Mouse (Mus musculus) hematopoietic multipotent progenitor cell, adult 10-12 weeks (in vitro differentiated cells): ENCODE results near the gene AC192777.2. TPM values are rescaled to one million over a fixed set of nuclear protein-coding genes. Genes with fewer than 3 reads are reported as not detected.

Experiments
- polyA plus RNA-seq: library from polyadenylated mRNA; stranded (reverse); fragments of >175 nt; gene quantifications from 2 replicates; pipeline ENCODE4 v1.2.3, GENCODE M21; 2012; ENCODE audit warnings: low replicate concordance

AC192777.2 gene
- polyA plus RNA-seq: not detected in 2 replicates

DNA sequence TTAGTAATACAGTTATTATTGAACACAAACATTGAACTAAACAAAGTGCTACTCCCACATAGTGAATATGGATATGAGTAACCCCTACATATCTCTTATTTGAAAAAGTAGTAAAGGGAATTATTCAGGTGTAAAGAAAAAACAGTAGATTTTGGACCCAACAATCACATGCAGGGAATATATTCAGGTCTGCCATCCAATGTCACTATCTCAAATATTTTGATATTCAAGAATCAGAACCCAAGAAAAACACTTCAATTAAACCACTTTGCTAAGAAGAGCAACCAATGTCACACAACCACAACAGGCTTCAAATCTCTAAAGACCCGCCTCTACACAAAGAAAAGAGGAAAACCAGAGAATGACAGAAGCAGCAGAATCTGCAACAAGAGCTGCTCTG is at the start of gene AC192777.2:
AC192777.2 (plus strand) TSS at position 301 of the 400 bp plus-strand sequence.

Other genes with a start within 250 kb of the AC192777.2 start
- gene Esp38, start 144.9 kb upstream of the AC192777.2 start, polyA plus RNA-seq: not detected in 2 replicates
- gene Pgk2, start 113.2 kb downstream of the AC192777.2 start, polyA plus RNA-seq: not detected in 2 replicates
- gene Crisp3, start 146.8 kb downstream of the AC192777.2 start, polyA plus RNA-seq: 0.40 and 0.77 TPM in 2 replicates
- not detected in 2 replicates for gene Crisp1, start 223.8 kb downstream of the AC192777.2 start, polyA plus RNA-seq